Mouse (Mus musculus): Measurements from ENCODE around the gene Flnb.

Flnb gene

DNA sequence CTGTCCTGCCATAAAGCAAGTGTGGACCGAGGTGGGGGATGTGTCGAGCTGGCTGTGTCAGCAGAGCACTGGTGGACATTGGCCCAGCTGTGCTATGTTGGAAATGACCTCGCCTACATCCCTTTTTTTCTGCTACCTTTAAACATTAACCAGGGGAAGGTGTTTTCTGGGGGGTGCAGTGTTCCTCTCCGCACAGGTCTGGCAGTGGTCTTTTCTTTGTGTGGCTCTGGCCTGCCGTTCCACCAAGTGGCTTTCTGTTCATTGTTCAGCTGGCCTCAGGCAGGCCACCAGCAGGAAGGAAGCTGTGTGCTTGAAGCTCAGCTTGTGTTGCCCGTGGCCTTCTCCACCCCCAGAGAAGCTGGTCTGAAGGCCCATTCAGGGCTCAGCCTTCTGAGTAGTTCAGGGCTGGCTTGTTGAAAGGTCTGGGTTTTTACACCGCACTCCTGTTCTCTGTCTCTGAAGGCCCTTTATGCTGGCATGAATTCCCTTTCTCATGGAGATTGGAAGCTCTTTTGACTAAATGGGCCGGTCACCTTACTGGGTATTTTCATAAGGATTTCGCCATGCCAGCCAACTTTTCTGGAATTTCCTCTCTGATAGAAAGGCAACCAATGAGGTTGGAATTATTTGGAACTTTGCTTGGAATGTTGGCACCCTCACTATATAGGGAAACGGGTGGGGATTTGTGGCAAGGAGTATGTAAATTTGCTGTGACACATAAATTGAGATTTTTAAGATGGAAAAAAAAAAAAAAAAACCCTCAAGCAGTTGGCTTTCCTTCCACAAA is 8.6 kb downstream of the Flnb start:
- DNase-seq (ENCODE audit: low read depth, low spot score): no peak

DNA sequence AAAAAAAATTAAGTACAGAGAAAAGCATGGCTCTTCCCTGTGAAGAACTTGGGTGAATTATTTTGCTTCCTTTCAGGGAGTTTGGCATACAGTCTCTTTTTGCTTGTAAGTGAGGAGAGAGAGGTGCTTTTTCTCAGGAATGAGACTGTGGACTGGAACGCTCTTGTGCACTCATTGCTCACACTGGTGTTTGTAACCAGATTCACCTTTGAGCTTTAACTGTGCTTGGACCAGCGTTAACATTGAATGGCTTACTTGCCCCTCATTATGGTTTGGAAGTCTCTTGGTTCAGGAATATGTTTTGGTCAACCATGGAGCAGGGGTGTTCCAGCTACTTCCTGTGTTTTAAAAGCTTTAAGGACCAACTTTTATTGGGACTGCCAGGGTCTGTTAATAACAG is 11.4 kb downstream of the Flnb start:
- no peak for DNase-seq (ENCODE audit: low read depth, low spot score)

GRCm38 (mm10) chr14:7831770-7832439 is 14.1 kb downstream of the Flnb start:
- no peak for DNase-seq (ENCODE audit: low read depth, low spot score)

- DNase-seq (ENCODE audit: low read depth, low spot score): peak; percentile 34
These were observed 14.7 kb downstream of the Flnb start for GRCm38 (mm10) chr14:7832440-7832783.

DNA sequence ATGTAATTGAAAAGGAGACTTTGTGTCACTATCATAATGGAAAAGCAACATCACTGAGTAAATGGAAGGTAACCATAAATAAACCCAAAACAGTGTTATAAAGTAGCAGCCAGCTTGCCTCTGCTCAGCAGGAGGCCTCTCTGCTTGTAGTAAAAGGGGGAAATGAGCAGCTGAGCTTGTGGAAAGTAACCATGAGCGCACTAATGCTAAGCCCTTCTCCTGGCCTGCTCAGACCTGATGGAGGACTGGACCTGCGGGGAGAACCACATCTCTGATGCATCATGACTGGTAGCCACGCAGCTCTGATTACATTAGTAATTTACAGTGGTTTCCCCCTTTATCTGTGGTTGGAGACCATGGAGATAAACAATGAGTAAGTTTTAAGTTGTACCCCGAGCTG is 15.7 kb downstream of the Flnb start:
- DNase-seq (ENCODE audit: low read depth, low spot score): no peak

DNA sequence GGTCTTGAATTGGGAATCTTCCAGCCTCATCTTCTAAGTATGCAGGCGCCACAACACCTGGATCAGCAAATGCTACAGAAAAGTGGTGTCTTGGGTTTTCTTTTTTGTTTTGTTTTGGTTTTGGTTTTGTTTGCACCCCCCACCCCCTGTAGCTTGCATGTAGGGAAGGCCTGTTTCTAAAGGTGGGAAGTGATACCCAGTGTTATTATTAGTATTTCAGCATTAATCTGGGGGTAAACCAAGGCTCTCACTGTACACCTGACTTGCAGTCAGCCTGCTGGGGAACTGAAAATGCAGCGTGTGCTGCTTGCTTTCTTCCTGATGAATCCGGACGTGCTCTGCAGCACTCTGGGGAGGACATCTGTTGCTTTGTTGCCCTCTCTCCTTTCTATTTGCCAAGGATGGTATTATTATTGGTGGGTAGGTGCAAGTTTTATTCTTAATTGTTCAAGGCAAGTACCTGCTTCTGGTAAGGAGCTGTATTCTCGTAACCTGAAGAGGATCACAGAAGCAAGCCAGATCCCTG is 20.9 kb downstream of the Flnb start:
- DNase-seq (ENCODE audit: low read depth, low spot score): no peak

DNA sequence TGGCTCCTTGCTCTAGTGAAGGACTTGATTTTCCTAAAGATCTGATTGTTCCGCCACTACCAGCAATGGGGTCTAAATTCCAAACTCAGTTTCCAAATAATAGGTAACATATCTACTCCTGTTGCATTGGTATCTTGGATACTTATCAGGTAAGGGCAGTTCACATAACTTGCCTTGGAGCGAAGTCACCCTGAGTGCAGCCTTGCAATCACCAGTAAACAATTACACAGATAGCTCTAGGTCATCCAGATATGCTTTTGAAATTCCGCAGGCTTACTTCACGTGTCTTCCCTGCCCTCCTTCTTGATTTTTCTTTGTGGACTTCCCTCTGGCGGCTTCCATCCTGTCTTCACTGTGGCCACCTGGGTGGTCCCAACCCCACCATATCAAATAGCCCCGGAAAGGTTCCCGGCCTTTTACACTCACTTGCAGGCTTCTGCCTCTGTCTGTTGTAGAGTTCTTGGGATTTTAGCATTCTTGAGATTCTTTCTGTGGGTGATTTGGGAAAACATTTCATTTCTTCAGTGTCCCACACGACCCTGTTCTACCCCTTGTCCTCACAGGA is 22.3 kb downstream of the Flnb start:
- DNase-seq (ENCODE audit: low read depth, low spot score): no peak

DNA sequence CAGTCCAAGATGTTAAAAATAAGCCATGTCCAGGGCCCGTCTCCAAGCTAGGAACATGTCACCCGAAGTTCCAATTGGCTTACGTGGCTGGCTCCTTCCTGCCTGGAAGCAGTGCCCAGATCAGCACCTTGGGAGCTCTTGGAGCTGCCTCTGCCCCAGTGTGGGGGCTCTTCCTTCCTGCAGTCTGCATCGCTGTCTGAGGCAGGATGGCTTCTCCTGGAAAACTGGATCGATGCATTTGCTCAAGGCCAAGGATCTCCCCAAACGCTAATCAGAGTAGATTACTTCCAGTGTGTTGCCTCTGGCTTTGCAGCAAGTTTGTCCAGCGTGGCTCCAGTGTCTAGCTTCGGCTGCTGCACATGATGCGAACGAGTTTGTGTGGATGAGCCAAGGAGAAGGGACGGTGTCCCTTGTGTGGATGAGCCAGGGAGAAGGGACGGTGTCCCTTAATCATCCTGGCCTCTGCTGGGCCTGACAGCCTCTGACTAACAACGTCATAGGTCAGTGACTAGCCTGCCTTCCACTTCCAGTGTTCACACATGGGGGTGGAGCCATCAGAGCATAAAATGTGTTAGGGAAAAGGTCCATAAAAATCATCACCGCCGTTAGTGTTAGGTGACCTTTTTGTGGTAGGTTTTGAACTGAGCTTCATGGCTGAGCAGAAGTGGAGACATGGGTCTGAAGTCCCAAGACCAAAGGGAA is 25.0 kb downstream of the Flnb start:
- DNase-seq (ENCODE audit: low read depth, low spot score): no peak

- peak; percentile 51 for DNase-seq (ENCODE audit: low read depth, low spot score)
These were observed 28.9 kb downstream of the Flnb start for GRCm38 (mm10) chr14:7846696-7847095.

DNA sequence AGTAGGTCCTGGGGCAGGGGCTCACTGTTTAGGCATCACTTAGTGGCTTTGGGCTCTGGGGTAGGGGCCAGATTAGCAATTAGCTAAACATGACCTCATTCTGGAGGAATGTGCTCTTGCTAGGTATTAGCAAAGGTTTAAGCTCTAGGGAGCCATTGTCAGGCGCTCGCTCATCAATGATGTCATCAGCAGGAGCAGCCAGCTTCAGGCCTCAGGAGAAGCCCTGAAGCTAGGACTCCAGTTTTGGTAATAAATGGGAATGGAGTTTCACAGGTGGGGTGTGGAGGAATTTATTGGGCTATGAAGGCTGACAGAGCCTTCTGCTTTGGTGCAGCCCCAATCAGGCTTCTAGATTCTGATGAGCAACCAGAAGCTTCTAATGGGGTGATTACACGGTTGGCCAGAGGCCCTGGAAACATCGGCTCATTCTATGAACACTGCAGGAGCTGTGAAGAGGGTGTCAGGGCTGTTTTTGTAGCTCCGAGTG is 30.0 kb downstream of the Flnb start:
- DNase-seq (ENCODE audit: low read depth, low spot score): no peak

DNA sequence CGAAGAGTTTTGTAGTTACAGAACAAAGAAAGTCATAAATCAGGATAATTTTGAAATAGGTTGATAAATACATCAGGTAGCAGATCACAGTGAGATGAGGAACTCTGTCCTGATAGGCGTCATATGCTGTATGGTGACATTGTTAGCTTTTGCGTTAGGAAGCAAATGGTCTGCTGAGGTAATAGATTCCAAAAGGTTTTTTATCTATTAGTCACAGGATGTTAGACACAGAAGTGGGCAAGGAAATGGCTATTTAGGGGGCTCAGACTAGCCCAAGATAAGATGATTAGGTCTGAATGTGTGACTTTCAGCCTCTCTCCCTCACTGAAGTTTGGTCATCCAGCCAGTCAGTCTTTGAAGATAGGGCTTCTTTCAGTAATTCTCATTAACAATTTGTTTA is 33.2 kb downstream of the Flnb start:
- DNase-seq (ENCODE audit: low read depth, low spot score): no peak

DNA sequence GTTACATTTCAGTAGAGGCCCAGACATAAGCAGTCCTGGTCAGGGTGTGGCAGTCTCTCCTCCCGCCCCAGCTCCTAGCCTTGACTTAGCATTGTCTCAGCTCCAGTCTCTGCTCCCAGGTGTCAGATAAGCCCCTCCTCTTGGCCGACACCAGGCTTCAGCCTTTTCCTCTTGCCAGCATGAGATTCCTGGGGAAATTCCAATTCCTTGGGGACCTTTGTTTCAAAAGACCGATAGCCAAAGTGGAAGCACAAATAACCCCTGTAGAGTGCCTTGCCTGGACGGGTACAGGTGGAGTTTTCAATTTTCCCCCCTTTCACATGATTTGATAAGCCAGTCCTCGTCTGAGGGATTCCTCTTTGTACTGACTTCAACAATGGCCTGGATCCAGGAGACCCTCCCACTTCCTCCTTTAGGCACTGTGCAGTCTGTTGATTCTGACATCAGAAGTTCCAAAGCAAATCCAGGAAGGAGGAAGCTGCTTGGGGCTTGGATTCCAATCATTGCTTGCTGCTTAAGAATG is 33.8 kb downstream of the Flnb start:
- no peak for DNase-seq (ENCODE audit: low read depth, low spot score)

DNA sequence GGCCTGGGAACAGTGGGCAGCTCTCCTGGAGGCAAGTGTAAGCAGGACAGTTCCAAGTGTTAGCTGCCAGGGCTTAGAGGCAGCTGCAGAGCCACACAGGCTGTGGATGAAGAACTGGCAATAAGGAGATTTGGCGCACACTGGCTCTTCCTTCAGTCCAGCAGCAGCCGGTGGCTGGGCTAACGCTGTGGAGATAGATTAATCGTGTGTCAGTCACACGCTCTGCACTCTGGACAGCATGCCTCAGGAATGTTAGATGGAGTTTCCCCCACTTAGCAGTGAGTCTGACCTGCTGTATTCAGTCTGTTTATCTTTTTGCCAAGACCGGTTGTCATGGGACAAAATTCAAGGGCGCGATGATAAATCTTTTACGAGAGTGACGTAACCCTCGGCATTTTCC is 35.9 kb downstream of the Flnb start:
- DNase-seq (ENCODE audit: low read depth, low spot score): no peak

DNA sequence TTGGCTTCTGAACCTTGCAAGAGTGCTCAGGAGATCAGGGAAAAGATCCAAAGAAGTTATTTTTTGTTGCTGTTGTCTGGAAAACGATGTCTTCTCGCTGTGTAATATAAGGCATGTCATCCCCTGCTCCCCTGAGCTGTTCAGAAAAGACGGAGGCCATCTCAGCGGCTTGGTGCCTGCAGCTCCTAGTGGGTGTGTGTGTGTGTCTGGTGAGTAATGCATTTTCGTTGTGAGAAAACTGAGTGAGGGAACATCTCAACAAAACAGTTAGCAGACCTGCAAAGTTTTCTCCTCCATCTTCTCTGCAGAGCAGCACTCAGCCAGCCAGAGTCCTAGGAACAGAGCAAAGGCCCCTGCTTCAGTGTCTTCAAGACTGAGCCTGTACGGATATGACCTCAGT is 36.6 kb downstream of the Flnb start:
- no peak for DNase-seq (ENCODE audit: low read depth, low spot score)

DNA sequence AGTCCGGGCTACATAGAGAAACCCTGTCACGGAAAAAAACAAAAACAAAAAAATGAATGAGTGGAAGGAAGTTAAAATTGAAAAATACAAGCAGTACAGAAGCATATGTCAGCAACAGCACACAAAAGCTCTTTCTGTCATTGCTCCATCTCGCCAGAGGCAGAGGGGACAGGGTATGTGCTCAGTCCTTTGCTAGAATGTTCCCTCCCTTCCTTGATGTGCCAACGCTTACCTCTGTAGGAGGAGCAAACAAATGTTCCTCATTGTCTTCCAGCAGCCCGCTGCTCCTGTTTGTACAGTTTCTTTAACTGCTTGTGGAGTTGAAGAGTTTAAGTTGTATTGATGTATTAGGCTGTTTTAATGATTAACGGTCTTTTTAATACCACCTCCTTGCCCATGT is 37.3 kb downstream of the Flnb start:
- no peak for DNase-seq (ENCODE audit: low read depth, low spot score)

- DNase-seq (ENCODE audit: low read depth, low spot score): no peak
These were observed 37.7 kb downstream of the Flnb start for GRCm38 (mm10) chr14:7855501-7855900.

DNA sequence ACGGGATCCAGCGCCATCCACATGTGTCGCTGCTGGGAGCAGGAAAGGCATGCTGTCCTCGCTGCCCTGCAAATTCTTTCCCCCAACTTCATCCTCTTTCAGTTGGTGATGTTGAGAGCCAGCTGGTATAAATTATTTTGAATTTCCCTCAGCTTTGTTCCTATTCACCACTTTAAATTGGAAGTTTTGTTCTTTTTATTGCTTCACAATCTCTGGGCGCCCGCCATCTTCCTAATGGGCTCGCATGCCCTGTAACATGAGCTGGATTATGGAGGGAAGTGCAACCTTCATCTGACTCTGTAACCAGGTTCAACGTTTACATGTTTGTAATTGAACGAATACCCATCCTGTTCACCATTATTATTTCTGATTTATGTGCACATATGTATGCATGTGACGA is 38.6 kb downstream of the Flnb start:
- no peak for DNase-seq (ENCODE audit: low read depth, low spot score)

GRCm38 (mm10) chr14:7857835-7858234 is 40.1 kb downstream of the Flnb start:
- DNase-seq (ENCODE audit: low read depth, low spot score): no peak

DNA sequence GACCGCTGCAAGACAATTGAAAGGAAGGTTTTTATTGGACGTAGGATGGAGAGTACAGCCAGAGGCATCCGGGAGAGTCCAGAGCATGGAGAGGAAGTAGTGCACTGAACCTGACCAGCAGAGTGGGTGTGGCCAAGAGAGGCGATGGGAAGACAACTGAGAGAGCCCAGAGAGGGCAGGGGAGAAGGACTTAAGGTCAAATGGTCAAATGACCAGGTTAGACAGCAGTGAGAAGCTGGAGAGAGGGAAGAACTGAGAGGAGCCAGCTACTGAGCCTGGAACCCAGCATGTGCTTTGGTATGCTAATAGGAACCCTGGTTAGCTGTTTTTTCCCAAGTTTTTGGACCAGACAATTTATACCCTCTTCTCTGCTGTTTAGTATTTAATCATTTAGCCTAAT is 40.7 kb downstream of the Flnb start:
- no peak for DNase-seq (ENCODE audit: low read depth, low spot score)

DNA sequence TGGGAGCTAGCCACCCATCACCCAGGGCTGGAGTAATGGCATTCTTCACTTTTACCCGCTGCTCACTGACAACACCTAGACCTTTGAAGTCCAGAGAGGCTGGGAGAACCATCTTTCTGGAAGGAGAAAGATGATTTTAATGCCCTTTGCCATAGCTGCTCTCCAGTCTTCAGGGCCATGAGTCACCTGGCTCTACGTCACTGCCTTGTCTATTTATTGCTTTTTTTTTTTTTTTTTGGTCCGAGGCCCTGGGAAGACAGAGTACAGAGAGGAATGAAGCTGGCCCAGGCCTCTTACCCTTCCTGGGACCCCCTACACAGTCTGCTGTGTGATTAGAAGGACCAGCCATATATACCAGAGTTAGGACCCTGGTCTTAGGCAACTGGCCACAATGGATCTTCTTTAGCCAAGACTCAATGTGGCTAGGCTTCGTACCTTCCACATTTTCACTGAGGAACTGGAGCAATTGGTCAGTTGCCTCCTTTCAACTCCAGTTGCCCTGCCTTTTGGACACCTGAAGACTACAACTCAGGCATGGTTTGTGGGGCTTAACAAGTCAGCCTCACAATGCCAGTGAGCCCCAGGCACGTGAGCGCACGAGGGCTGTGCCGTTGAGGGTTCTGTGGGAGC is 42.9 kb downstream of the Flnb start:
- DNase-seq (ENCODE audit: low read depth, low spot score): no peak

GRCm38 (mm10) chr14:7861275-7861674 is 43.5 kb downstream of the Flnb start:
- no peak for DNase-seq (ENCODE audit: low read depth, low spot score)

Data from telencephalon, adult 2 months (tissue).